Mouse (Mus musculus): ENCODE measurements around the gene Exd2. TPM values are rescaled to one million over a fixed set of nuclear protein-coding genes. Genes with fewer than 3 reads are reported as not detected.

The Exd2 gene
- 5.3 and 6.0 TPM in 2 replicates for polyA plus RNA-seq (2015; fragmentation: Nextera tagmentation; extraction: Ambion mirVana)

DNA sequence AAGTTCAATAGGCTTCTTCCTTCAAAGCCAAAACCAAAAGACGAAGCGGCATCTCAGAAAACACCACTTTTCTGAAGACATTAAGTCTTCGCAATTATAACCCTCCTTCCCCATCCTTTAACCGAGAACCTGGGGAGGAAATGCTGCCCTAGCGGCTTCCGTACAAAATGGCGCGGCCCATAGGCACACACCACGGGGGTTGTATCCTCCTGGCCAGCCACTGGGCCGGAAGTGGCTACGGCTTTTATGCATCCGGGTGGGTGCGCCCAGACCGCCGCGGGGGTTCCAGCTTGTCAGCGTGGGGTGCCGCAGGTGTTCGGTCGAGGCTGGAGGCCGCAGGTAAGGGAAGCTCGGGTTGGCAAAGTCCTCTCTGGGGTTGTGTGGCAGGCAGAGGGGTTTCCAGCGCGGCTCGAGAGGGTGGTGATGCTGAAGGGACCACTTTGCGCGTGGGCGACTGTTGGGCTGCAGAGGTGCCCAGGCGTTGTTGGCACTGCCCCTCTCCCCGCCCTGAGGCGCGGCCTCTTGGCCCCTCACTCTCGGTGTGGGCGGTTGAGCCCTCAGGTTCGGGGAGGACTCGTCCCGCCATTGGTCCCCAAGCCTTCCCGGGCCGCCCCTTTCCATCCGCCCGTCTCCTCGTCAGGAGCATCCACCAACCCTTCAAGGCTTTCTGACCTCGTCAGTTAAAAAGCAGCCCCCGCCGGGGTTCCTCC, at the start of gene Exd2:
Gene Exd2 (plus strand): TSS at position 154 of the 710 bp plus-strand sequence.
- ATAC-seq (ENCODE audit: insufficient read depth), result peak; percentile 96
- no peaks in the 10 kb centered on the region for H3K36me3 ChIP-seq (replicated peaks)
- H3K4me2 ChIP-seq, result peak within 1 kb of the TSS; percentile 92
- peak within 1 kb of the TSS; percentile 69 for H3K9ac ChIP-seq
- no peaks in the 10 kb centered on the region for H3K9me3 ChIP-seq (replicated peaks)
- under 1% methylated on average over 45 of the region's 45 CpGs for WGBS (ENCODE audit: insufficient replicate concordance)
- no peaks in the 10 kb centered on the region for H3K27me3 ChIP-seq
- H3K4me3 ChIP-seq (replicated peaks), result peak within 1 kb of the TSS; percentile 86
- H3K27ac ChIP-seq (replicated peaks), result peak within 1 kb of the TSS; percentile 75
- peaks cover 13% of the 10 kb centered on the region for H3K4me1 ChIP-seq (replicated peaks)

DNA sequence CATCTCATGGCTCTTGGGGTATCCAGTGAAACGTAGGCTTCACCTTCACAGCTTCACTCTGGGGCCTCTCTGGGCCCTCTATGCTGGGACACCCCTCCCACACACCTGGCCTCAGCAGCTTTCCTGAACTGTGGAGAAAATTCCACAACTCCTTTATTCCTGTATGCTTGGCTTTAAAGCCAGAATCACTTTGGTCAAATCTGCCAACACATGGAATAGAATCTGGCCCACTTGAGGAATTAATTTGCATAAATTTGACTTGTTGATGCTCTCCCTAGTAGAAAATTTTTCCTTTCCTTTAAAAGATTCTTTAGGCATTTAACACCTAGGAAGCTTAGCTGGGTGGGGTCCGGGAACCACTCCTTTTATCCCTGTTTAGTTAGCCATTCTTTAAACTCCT, 47.8 kb upstream of the Exd2 start:
- no peak for ATAC-seq (ENCODE audit: insufficient read depth)
- Histone ChIP-seq H3K36me3 (replicated peaks) (peaks cover 16% of the 10 kb centered on the region), H3K9ac (no peak overlapping the region), H3K4me3 (replicated peaks) (no peak overlapping the region), H3K4me1 (replicated peaks) (no peaks in the 10 kb centered on the region), H3K9me3 (replicated peaks) (no peaks in the 10 kb centered on the region), H3K27me3 (no peaks in the 10 kb centered on the region), H3K27ac (replicated peaks) (no peak overlapping the region), H3K4me2 (no peak overlapping the region)
- 66% methylated on average over 2 of the region's 2 CpGs for WGBS (ENCODE audit: insufficient replicate concordance)

DNA sequence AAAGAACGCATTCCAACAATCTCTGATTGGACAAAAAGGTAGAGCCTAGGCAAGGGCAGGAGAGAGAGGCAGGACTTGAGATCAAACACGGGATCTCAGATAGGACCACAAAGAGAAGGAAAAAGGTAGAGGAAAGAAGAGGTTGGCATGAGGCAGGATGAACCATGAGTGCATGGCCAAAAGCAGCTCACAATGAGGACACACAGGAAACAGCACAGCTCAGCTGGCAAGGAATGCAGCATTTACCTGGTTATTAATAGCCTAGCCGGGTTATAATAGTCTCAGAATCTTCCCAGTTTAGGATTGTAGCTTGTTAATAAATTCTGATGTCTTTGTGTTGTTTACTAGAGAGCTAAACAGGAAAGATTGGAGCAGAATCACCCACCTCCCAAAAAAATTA, 35.2 kb upstream of the Exd2 start:
- no peak overlapping the region for H3K9ac ChIP-seq
- H3K36me3 ChIP-seq (replicated peaks), result peaks cover 16% of the 10 kb centered on the region; the same call in 1 of the 2 replicates
- no peaks in the 10 kb centered on the region for H3K27me3 ChIP-seq
- ATAC-seq (ENCODE audit: insufficient read depth), result no peak
- no peak overlapping the region for H3K4me3 ChIP-seq (replicated peaks)
- H3K4me2 ChIP-seq, result no peak overlapping the region
- H3K4me1 ChIP-seq (replicated peaks), result no peaks in the 10 kb centered on the region
- no peaks in the 10 kb centered on the region for H3K9me3 ChIP-seq (replicated peaks)
- WGBS (ENCODE audit: insufficient replicate concordance), result 74% methylated on average over 3 of the region's 3 CpGs
- no peak overlapping the region for H3K27ac ChIP-seq (replicated peaks)

DNA sequence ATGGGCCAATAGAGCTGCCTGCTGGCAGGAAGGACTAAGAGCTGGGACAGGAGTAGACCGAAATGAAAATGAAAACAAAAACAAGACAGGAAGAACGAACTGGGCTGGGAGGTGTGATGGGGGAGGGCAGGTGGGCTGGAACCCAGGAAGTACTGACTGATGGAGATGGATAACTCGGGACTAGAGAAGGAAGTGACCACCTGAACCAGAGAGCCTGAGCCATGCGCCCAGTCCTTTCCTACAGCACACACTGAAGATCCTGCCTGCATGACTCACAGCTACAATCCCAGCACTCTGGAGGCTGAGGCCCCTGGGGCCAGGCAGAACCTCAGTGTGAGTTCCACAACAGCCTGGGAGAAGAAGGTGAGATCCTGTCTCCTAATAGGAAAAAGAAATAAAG, 29.6 kb upstream of the Exd2 start:
- Histone ChIP-seq H3K9me3 (replicated peaks) (no peaks in the 10 kb centered on the region), H3K4me3 (replicated peaks) (no peak overlapping the region), H3K27ac (replicated peaks) (no peak overlapping the region), H3K36me3 (replicated peaks) (0 out of 2 replicates have a peak, but pooled peaks cover 8% of the 10 kb centered on the region), H3K4me2 (no peak overlapping the region), H3K9ac (no peak overlapping the region), H3K4me1 (replicated peaks) (peaks cover 32% of the 10 kb centered on the region), H3K27me3 (no peaks in the 10 kb centered on the region; the same call in 1 of the 2 replicates)
- 68% methylated on average over 4 of the region's 4 CpGs for WGBS (ENCODE audit: insufficient replicate concordance)
- no peak for ATAC-seq (ENCODE audit: insufficient read depth)

DNA sequence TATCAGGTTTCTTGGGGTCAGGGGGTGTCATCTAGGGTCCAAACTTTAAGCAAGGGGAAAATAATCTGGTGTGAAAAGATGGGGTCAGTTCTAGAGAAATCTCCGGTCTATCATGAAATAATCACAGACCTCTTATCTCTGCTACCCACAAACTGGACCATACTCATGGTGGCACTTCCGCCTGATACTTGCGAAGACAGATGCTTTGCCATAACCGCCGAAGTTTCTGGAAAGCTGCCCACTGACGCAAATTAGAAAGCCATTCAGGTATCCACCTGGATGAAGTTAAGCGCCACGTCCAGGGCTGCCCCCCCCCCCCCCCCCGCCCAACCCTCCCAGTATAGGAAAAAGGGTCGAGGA, 28.3 kb upstream of the Exd2 start:
- Histone ChIP-seq H3K9me3 (replicated peaks) (no peaks in the 10 kb centered on the region), H3K36me3 (replicated peaks) (0 out of 2 replicates have a peak, but pooled peaks cover 8% of the 10 kb centered on the region), H3K27ac (replicated peaks) (peak overlapping the region; percentile 75), H3K4me3 (replicated peaks) (peak overlapping the region; percentile 79), H3K27me3 (no peaks in the 10 kb centered on the region; the same call in 1 of the 2 replicates), H3K4me2 (peak overlapping the region; percentile 95), H3K4me1 (replicated peaks) (peaks cover 32% of the 10 kb centered on the region), H3K9ac (peak overlapping the region; percentile 76)
- WGBS (ENCODE audit: insufficient replicate concordance), result 1% methylated on average over 9 of the region's 10 CpGs
- no peak for ATAC-seq (ENCODE audit: insufficient read depth)

DNA sequence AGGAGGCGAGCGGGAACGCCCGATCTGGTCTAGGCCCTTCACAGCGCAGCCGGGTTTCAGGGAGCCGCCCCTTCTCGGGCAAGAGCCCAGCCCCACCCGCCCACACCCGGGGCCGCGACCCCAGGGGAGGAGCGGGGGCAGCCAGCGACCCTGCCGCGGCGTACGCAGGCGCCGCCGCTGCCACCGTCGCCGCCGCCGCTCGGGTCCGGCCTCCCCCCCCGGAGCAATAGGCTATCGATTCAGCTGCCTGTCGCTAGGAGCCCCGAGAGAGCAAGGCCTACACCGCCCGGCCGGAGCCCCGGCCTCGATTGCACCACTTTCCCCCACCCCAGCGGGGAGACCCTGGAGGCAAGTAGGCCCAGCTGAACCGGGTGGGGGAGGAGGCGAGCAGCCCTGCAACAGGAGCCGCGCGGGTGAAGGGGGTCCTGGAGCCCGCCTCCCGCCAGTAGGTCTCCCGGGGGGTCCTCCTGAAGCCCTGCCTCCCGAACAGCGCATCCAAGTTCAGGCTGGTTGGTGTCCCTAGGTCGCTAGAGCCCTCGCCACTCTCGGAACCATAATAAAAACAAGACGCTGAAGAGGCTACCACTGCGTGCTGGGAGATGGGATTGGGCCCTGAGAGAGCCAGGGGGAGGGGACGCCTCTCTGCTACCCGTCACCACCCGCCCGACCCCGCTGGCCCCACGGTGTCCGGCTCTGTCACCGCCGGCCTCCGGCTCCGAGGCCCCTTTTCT, 27.8 kb upstream of the Exd2 start:
- under 1% methylated on average over 63 of the region's 64 CpGs for WGBS (ENCODE audit: insufficient replicate concordance)
- H3K4me3 ChIP-seq (replicated peaks), result peak overlapping the region; percentile 79

DNA sequence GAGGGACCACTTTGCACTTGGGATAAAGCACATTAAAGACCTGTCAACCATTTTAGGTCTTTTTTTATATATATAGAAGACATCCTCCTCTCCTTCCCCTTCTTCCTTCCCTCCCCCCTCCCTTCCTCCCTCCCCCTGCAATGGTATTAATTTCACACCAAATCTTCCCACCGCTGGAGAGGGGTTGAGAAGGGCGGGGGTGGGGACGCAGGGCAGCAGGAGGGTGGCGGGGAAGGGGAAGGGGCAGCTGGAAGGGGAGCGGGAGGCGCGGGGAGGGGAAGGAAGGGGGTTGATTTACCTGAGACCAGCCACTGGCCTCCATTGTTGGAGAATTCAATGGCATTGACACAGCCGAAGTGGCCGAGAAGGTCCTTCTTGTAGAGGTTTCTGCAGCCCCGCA, 27.0 kb upstream of the Exd2 start:
- Histone ChIP-seq H3K9me3 (replicated peaks) (no peaks in the 10 kb centered on the region), H3K4me2 (peak overlapping the region; percentile 95), H3K36me3 (replicated peaks) (0 out of 2 replicates have a peak, but pooled peaks cover 3% of the 10 kb centered on the region), H3K27me3 (no peaks in the 10 kb centered on the region; the same call in 1 of the 2 replicates), H3K4me3 (replicated peaks) (peak overlapping the region; percentile 79), H3K4me1 (replicated peaks) (peaks cover 32% of the 10 kb centered on the region), H3K9ac (peak overlapping the region; percentile 76), H3K27ac (replicated peaks) (peak overlapping the region; percentile 75)
- peak; percentile 9 for ATAC-seq (ENCODE audit: insufficient read depth)
- 0% methylated on average over 10 of the region's 10 CpGs for WGBS (ENCODE audit: insufficient replicate concordance)

More for the DNA sequence above, 27.8 kb upstream of the Exd2 start:
- Histone ChIP-seq H3K4me2 (peak overlapping the region; percentile 95), H3K9me3 (replicated peaks) (no peaks in the 10 kb centered on the region), H3K36me3 (replicated peaks) (0 out of 2 replicates have a peak, but pooled peaks cover 8% of the 10 kb centered on the region), H3K4me1 (replicated peaks) (peaks cover 32% of the 10 kb centered on the region), H3K9ac (peak overlapping the region; percentile 76), H3K27ac (replicated peaks) (peak overlapping the region; percentile 75), H3K27me3 (no peaks in the 10 kb centered on the region; the same call in 1 of the 2 replicates)
- peak; percentile 69 for ATAC-seq (ENCODE audit: insufficient read depth)

DNA sequence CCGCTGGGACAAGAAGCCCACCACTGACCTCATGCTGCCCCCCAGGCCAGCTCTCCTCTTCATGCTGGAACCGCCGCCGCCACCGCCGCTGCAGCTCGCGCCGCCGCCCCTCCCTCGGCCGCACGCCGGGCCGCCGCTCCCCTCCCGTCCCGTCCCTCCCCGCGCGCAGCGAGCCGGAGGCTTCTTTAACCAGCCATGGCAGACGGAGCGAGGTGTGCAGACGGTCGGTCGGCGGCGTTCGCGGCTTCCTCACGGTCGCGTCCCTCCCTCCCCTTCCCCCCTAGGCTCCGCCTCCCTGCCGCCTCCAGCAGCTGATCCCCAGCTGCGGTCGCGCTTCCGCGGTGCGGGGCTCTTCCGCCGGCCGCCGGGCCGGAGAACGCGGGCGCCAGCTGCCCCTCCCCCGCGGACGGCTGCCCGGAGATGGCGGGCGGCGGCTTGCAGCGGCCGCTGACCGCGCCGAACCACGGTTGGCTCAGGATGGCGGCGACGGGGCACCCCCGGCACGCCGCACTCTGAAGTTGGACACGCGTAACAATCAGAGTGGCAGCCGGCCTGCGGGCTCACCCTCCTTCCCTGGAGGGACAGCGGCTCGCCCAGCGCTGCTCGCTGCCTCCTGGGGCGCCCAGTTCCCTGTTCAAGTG, 26.4 kb upstream of the Exd2 start, which contains the start of gene Dcaf5:
Gene Dcaf5 (minus strand): TSS at position 266 of the 641 bp plus-strand sequence.
- Histone ChIP-seq H3K4me3 (replicated peaks) (peak within 1 kb of the TSS; percentile 79), H3K36me3 (replicated peaks) (no peaks in the 10 kb centered on the region), H3K4me1 (replicated peaks) (peaks cover 32% of the 10 kb centered on the region), H3K27me3 (no peaks in the 10 kb centered on the region; the same call in 1 of the 2 replicates), H3K4me2 (peak within 1 kb of the TSS; percentile 95), H3K27ac (replicated peaks) (peak within 1 kb of the TSS; percentile 75), H3K9me3 (replicated peaks) (no peaks in the 10 kb centered on the region), H3K9ac (peak within 1 kb of the TSS; percentile 76)
- 1% methylated on average over 71 of the region's 79 CpGs for WGBS (ENCODE audit: insufficient replicate concordance)
- ATAC-seq (ENCODE audit: insufficient read depth), result peak; percentile 80

DNA sequence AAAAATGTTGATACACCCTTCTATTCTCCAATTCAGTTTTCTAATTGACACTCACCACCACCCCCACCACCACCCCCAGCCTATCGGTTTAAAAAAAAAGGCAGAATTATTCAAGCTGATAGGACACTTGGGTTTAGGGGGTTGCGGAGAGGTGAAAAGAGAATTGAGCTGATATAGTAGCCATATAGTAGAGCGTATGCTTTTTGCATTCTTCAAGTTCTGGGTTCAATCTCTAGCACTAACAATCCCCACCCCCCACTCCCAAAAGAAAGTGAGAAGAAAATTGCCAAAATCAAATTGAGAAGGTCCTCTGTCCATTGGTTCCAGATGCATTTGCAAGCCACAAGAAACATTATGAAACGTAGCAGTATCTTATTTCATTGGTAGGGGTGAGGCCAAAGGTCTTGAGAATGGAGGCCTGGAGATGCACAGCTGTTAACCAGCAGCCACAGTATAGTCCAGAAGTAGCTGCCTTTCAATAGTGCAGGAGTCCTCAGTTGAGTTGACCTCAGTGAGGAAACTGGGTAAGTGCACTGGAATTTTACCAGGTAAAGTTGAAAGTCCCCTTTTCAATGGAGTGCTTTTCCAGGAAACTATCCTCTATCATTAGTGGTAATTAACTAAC, 25.7 kb upstream of the Exd2 start:
- whole genome bisulfite sequencing (ENCODE audit: insufficient replicate concordance), result 44% methylated on average over 4 of the region's 4 CpGs
- H3K36me3 ChIP-seq (replicated peaks), result no peaks in the 10 kb centered on the region
- no peaks in the 10 kb centered on the region for H3K9me3 ChIP-seq (replicated peaks)
- ATAC-seq (ENCODE audit: insufficient read depth), result no peak
- H3K27ac ChIP-seq (replicated peaks), result peak overlapping the region; percentile 75; the same call in 1 of the 2 replicates
- peak overlapping the region; percentile 76 for H3K9ac ChIP-seq
- peak overlapping the region; percentile 79 for H3K4me3 ChIP-seq (replicated peaks)
- peaks cover 32% of the 10 kb centered on the region for H3K4me1 ChIP-seq (replicated peaks)
- H3K27me3 ChIP-seq, result no peaks in the 10 kb centered on the region; the same call in 1 of the 2 replicates
- peak overlapping the region; percentile 95 for H3K4me2 ChIP-seq

DNA sequence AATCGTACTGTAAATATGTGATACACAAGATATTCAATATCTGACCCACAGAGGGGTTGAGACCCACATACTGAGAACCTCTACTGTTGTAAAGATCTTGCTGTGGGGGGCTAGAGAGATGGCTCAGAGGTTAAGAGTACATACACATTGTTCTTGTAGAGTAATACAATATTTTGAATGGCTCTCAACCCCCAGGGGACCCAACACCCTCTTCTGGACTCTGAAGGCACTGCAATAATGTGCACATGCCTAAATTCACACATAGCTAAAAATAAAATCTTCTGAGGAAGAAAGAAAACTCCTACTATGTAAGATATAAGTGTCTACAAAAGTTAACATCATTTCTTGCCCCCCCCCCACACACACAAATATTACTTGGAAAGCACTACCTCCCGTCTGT, 21.9 kb upstream of the Exd2 start:
- Histone ChIP-seq H3K27me3 (peaks cover under 1% of the 10 kb centered on the region; the same call in 1 of the 2 replicates), H3K27ac (replicated peaks) (no peak overlapping the region), H3K9me3 (replicated peaks) (no peaks in the 10 kb centered on the region), H3K9ac (no peak overlapping the region), H3K4me1 (replicated peaks) (peaks cover 10% of the 10 kb centered on the region), H3K4me2 (no peak overlapping the region), H3K36me3 (replicated peaks) (no peaks in the 10 kb centered on the region), H3K4me3 (replicated peaks) (no peak overlapping the region)
- no peak for ATAC-seq (ENCODE audit: insufficient read depth)
- 61% methylated on average over 2 of the region's 2 CpGs for WGBS (ENCODE audit: insufficient replicate concordance)

Measured in liver, embryonic 15.5 days (tissue).